Mouse (Mus musculus) heart, embryonic 11.5 days (tissue): ENCODE measurements around the gene 9530003J23Rik. TPM values are rescaled to one million over a fixed set of nuclear protein-coding genes. Genes with fewer than 3 reads are reported as not detected.

ENCODE experiments used
- ATAC-seq: fragments of 200-750 bp; cut with Nextera tagmentation; replicated peaks from 2 replicates; pipeline ENCODE4 v1.8.0; 2017; ENCODE audit warnings: moderate library complexity; ENCODE audit not compliant: insufficient number of reproducible peaks, low FRiP score, low TSS enrichment
- H3K27ac ChIP-seq: fragments of 300-500 bp; sonication (generic); 2 replicates; pipeline ENCODE4 v1.5.1; 2014; ENCODE audit warnings: mild to moderate bottlenecking, low read depth, low read length
- H3K27me3 ChIP-seq: fragments of 300-500 bp; sonication (generic); 2 replicates; pipeline ENCODE4 v1.6.1; 2014; ENCODE audit warnings: mild to moderate bottlenecking, low read length, mixed read lengths; ENCODE audit not compliant: control insufficient read depth, insufficient read depth
- H3K36me3 ChIP-seq: fragments of 300-500 bp; sonication (generic); 2 replicates; pipeline ENCODE4 v1.6.1; 2014; ENCODE audit warnings: mild to moderate bottlenecking, low read length, moderate library complexity, mixed read lengths; ENCODE audit not compliant: control insufficient read depth, insufficient read depth
- H3K4me1 ChIP-seq: fragments of 300-500 bp; sonication (generic); 2 replicates; pipeline ENCODE4 v1.6.1; 2014; ENCODE audit warnings: low read length; ENCODE audit not compliant: control insufficient read depth, insufficient read depth
- H3K4me2 ChIP-seq: fragments of 300-500 bp; sonication (generic); 2 replicates; pipeline ENCODE4 v1.6.1; 2014; ENCODE audit warnings: mild to moderate bottlenecking, moderate library complexity
- H3K4me3 ChIP-seq: fragments of 300-500 bp; sonication (generic); 2 replicates; pipeline ENCODE4 v1.5.1; 2014; ENCODE audit warnings: low read depth, low read length
- H3K9ac ChIP-seq: fragments of 300-500 bp; sonication (generic); 2 replicates; pipeline ENCODE4 v1.6.1; 2014; ENCODE audit warnings: mild to moderate bottlenecking, low read depth, low read length, moderate library complexity
- H3K9me3 ChIP-seq: fragments of 300-500 bp; sonication (generic); replicated peaks from 2 replicates; pipeline ENCODE4 v1.6.1; 2016; ENCODE audit warnings: low read length; ENCODE audit not compliant: control insufficient read depth
- WGBS: fragments of 180-500 bp; shearing (Covaris S2); extraction: QIAGEN DNeasy Blood & Tissue Kit; methylation state at CpG from one replicate; pipeline ENCODE4 v1.1.7; 2014; ENCODE audit not compliant: insufficient replicate concordance; 5-methylcytosine and 5-hydroxymethylcytosine counted together
- polyA plus RNA-seq: library from polyadenylated mRNA; unstranded; fragments of >200 nt; fragmentation: Nextera tagmentation; extraction: Ambion mirVana; gene quantifications from 2 replicates; pipeline ENCODE4 v1.2.1, GENCODE M21; 2014

The 9530003J23Rik gene
- polyA plus RNA-seq, 1 experiment from 2014 or later = not detected

DNA sequence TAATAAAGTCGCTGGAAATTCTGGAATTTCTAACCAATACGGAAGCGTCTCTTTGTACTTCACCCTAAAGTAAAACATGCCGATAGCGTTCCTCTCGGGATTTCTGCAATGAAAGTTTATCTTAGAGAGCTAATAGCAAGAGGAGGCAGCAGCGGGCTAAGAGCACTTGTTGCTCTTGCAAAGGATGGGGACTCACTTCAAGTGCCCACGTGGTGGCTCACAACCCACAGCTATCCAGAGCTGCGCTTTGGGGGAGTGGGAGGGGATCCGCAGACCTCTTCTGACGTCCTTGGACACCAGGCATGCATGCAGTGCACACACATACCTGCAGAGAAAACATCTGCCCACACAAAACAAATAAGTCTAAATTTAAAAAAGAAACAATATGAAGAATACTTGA, 2.6 kb downstream of the 9530003J23Rik start:
- H3K9me3 ChIP-seq = no peaks in the 10 kb centered on the region
- peaks cover 3% of the 10 kb centered on the region; the same call in 1 of the 2 replicates for H3K4me1 ChIP-seq
- no peak overlapping the region for H3K4me2 ChIP-seq
- no peak for ATAC-seq
- H3K27me3 ChIP-seq = no peaks in the 10 kb centered on the region
- no peak overlapping the region for H3K9ac ChIP-seq
- no peak overlapping the region for H3K4me3 ChIP-seq
- H3K36me3 ChIP-seq = no peaks in the 10 kb centered on the region
- H3K27ac ChIP-seq = no peak overlapping the region
- 41% methylated on average over 11 of the region's 11 CpGs for WGBS

DNA sequence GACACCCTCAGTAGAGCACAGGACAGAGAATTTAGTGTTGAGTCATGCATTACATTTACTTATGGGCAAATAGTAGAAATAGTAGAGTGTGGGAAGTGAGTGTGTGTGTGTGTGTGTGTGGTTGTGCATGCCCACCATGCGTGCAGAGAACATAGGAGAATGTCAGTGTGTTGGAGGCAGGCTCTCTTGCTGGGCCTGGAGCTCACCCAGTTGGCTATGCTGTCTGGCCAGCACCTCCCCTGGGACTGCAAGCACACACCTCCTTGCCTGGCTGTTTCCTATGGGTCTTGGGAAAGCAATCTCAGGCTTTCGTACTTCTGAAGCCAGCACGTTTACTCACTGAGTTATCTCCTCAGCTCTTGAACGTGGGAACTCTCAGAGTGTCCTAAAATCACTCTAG, 3.7 kb downstream of the 9530003J23Rik start:
- no peak for ATAC-seq
- WGBS = 51% methylated on average over 4 of the region's 4 CpGs
- H3K4me3 ChIP-seq = no peak overlapping the region
- no peaks in the 10 kb centered on the region for H3K36me3 ChIP-seq
- H3K4me2 ChIP-seq = no peak overlapping the region
- H3K4me1 ChIP-seq = peaks cover 3% of the 10 kb centered on the region; the same call in 1 of the 2 replicates
- H3K27me3 ChIP-seq = no peaks in the 10 kb centered on the region
- H3K9me3 ChIP-seq = no peaks in the 10 kb centered on the region
- H3K27ac ChIP-seq = no peak overlapping the region
- H3K9ac ChIP-seq = no peak overlapping the region

DNA sequence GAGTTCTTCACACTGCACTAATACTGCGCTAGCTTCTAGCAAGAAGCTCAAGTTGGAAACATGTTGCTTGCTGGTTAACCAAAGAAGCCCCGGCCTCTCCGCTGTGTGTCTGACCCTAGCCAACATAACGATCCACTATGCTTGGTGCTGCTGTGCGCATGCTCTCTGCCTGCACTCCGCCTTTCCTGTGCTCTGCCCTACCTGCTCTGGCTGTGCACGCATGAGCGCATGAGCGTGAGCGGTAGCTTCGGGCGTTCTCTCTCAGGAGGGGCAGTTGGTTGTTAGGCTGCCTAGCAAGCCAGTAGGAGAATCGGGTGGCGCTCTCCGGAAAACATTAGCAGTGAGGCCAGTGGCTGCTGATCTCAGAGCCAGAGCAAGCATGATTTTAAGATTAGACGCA, 8.7 kb downstream of the 9530003J23Rik start:
- H3K9ac ChIP-seq = no peak overlapping the region
- 64% methylated on average over 16 of the region's 16 CpGs for WGBS
- ATAC-seq = no peak
- no peaks in the 10 kb centered on the region for H3K27me3 ChIP-seq
- H3K27ac ChIP-seq = no peak overlapping the region
- no peaks in the 10 kb centered on the region for H3K36me3 ChIP-seq
- peak overlapping the region; percentile 19; the same call in 1 of the 2 replicates for H3K4me2 ChIP-seq
- no peaks in the 10 kb centered on the region for H3K4me1 ChIP-seq
- no peak overlapping the region for H3K4me3 ChIP-seq
- H3K9me3 ChIP-seq = no peaks in the 10 kb centered on the region

DNA sequence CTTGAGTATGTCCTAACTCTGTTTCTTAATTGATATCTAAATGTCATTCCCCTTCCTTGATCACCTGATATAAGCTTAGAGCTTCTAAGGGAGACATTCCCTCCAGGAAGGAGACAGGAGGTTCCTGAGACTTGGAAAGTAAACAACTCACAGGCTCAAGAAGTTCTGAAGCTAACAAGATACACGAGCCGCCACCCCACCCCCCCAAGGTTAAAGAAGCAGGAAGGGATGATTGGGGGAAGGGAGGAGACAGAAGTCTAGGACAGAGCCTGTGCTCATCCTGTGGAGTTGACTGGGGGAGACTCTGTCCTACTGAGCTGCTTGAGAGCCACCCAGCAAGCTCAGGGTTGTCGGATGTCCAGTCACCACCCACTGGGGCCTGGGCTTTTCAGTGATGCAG, 12.5 kb downstream of the 9530003J23Rik start:
- Histone ChIP-seq H3K27me3 (no peaks in the 10 kb centered on the region), H3K36me3 (peaks cover 2% of the 10 kb centered on the region; the same call in 1 of the 2 replicates), H3K4me3 (no peak overlapping the region), H3K4me2 (no peak overlapping the region), H3K9me3 (no peaks in the 10 kb centered on the region), H3K9ac (no peak overlapping the region), H3K4me1 (peaks cover 7% of the 10 kb centered on the region; the same call in 1 of the 2 replicates), H3K27ac (no peak overlapping the region)
- ATAC-seq = no peak
- 65% methylated on average over 3 of the region's 3 CpGs for WGBS

DNA sequence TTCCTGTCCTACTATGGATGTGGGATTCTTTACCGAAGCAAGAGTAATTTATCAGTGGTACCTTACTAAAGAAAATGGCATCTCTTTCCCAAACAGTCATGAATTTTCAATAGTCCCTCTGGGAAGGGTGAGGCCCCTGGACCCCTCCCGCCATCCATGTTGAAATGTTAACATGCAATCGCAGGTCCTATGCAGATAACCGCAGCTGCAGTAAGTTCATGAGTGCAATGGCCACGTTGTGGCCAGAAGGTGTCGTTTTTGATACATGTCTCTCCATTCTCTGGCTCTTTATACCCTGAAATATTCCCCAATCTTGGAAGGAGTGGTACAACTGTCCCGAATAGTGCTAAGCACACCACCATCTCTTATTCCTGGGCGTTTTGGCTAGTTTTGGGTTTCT, 13.4 kb downstream of the 9530003J23Rik start:
- H3K27ac ChIP-seq = no peak overlapping the region
- H3K9ac ChIP-seq = peak overlapping the region; percentile 91
- peaks cover 7% of the 10 kb centered on the region; the same call in 1 of the 2 replicates for H3K4me1 ChIP-seq
- H3K4me3 ChIP-seq = peak overlapping the region; percentile 67
- H3K9me3 ChIP-seq = no peaks in the 10 kb centered on the region
- peak overlapping the region; percentile 93 for H3K4me2 ChIP-seq
- WGBS = 53% methylated on average over 8 of the region's 8 CpGs
- no peak for ATAC-seq
- H3K27me3 ChIP-seq = no peaks in the 10 kb centered on the region
- H3K36me3 ChIP-seq = peaks cover 3% of the 10 kb centered on the region

DNA sequence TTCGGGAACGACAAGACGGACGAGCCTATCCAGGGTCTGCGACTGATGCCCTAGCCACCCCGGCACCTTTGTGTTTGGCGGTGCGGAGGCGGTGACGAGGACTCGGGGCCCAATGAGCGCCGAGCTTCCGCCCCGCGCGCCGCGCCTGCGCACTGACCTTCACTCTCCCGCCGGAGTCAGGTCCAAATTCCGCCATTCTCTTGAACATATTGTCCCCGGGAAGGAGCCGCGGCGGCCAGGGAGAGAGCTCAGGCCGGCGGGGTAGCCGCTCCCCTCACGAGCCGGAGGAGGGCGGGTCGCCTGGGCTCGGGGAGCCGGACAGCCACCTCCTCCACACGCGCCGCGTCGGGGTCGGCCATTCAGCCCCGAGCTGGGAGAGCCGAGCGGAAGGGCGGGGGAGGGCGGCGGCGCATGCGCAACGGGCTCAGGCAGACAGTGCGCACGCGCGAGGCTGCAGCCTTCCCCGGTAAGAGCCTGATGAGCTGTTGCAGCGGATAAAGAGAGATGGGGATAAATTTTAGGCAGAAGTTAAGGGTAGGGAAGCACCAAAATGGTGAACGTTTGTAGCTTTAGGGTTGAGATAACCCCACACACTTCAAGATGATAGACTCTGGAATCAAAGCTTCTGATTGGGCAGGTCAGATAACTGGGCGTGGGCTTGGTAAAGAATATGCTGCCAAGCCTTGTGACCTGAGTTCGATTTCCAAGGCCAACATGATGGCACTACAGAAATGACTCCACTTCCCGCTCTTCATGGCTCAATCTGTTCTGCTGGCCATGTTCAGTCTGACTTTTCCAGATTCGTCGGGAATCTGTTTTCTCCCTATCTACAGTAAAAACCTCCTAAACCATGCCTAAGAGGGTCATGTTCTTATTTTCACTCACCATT, 14.2 kb downstream of the 9530003J23Rik start, which contains the start of gene Yeats4:
Yeats4 (minus strand) TSS at position 406 of the 889 bp plus-strand sequence.
- H3K4me2 ChIP-seq = peak within 1 kb of the TSS; percentile 93
- H3K27ac ChIP-seq = peak within 1 kb of the TSS; percentile 95
- H3K9me3 ChIP-seq = no peaks in the 10 kb centered on the region
- H3K27me3 ChIP-seq = no peaks in the 10 kb centered on the region
- ATAC-seq = peak; percentile 95
- WGBS = 1% methylated on average over 63 of the region's 63 CpGs
- H3K36me3 ChIP-seq = peaks cover 10% of the 10 kb centered on the region
- peaks cover 7% of the 10 kb centered on the region; the same call in 1 of the 2 replicates for H3K4me1 ChIP-seq
- peak within 1 kb of the TSS; percentile 91 for H3K9ac ChIP-seq
- H3K4me3 ChIP-seq = peak within 1 kb of the TSS; percentile 67

DNA sequence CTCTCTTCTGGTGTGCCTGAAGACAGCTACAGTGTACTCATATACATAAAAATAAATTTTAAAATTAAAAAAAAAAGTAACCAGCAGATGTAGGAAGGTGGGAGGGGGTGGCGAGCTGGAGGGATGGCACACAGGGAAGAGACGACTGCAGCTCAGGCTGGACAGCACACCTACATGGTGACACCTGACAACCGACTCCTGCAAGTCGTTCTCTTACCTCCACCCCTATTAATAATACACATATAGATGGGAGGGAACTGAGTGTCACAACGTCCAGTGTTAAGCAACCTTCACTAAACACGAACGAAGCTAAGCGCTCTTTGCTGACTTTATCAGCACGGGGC, 14.8 kb downstream of the 9530003J23Rik start:
- Histone ChIP-seq H3K4me3 (peak overlapping the region; percentile 67), H3K36me3 (peaks cover 11% of the 10 kb centered on the region), H3K27me3 (no peaks in the 10 kb centered on the region), H3K4me2 (peak overlapping the region; percentile 93), H3K4me1 (peaks cover 7% of the 10 kb centered on the region; the same call in 1 of the 2 replicates), H3K27ac (peak overlapping the region; percentile 95; the same call in 1 of the 2 replicates), H3K9me3 (no peaks in the 10 kb centered on the region), H3K9ac (peak overlapping the region; percentile 91)
- peak; percentile 41; the same call in 1 of the 2 replicates for ATAC-seq
- 1% methylated on average over 9 of the region's 9 CpGs for WGBS

DNA sequence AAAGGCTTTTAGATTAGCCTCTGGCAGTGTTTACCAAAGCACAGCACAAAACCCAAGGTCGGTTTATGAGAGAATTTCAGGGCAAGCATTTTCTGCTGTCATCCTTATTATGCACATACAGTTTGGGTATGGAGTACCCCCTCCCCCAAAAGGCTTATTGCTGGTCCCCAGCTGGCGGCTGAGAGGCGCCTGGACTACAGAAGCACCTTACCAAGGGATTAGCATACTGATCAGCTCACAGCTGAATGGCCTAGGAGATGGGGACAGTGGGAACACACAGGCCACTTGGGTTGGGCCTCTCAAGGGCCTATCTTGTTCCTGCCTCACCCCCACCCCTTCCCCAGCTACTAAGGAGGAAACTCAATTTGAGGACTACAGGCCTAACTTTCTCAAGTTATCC, 15.7 kb downstream of the 9530003J23Rik start:
- H3K27ac ChIP-seq = no peak overlapping the region
- no peaks in the 10 kb centered on the region for H3K9me3 ChIP-seq
- peak overlapping the region; percentile 93; the same call in 1 of the 2 replicates for H3K4me2 ChIP-seq
- no peaks in the 10 kb centered on the region for H3K27me3 ChIP-seq
- ATAC-seq = no peak
- peaks cover 7% of the 10 kb centered on the region; the same call in 1 of the 2 replicates for H3K4me1 ChIP-seq
- WGBS = 69% methylated on average over 3 of the region's 3 CpGs
- no peak overlapping the region for H3K4me3 ChIP-seq
- no peak overlapping the region for H3K9ac ChIP-seq
- peaks cover 21% of the 10 kb centered on the region for H3K36me3 ChIP-seq
